Mouse (Mus musculus): ENCODE results near the gene Nxph1.

Gene Nxph1

GRCm38 (mm10) chr6:9119136-9119535, 170.9 kb downstream of the Nxph1 start:
- Histone ChIP-seq H3K4me1 (replicated peaks; ENCODE audit: low read depth, low read length) (no peaks in the 10 kb centered on the region), H3K9me3 (ENCODE audit: low read length) (no peaks in the 10 kb centered on the region), H3K4me3 (replicated peaks; ENCODE audit: low read length) (no peak overlapping the region), H3K36me3 (ENCODE audit: insufficient read depth, low read length) (no peaks in the 10 kb centered on the region), H3K27me3 (ENCODE audit: insufficient read depth, low read length) (no peaks in the 10 kb centered on the region)
- TF ChIP-seq NANOG (IDR thresholded peaks at IDR 0.05; ENCODE audit: borderline replicate concordance, low read length) = no peak
- no peak for TF ChIP-seq POU5F1 (IDR thresholded peaks at IDR 0.05; ENCODE audit: borderline replicate concordance, low read length)
- no peak for TF ChIP-seq CTCF (conservative IDR thresholded peaks at IDR 0.05; ENCODE audit: low read length)

- Histone ChIP-seq H3K36me3 (ENCODE audit: insufficient read depth, low read length) (no peaks in the 10 kb centered on the region), H3K4me1 (replicated peaks; ENCODE audit: low read depth, low read length) (no peaks in the 10 kb centered on the region), H3K27me3 (ENCODE audit: insufficient read depth, low read length) (no peaks in the 10 kb centered on the region), H3K9me3 (ENCODE audit: low read length) (no peaks in the 10 kb centered on the region), H3K4me3 (replicated peaks; ENCODE audit: low read length) (no peak overlapping the region)
- TF ChIP-seq POU5F1 (IDR thresholded peaks at IDR 0.05; ENCODE audit: borderline replicate concordance, low read length) (no peak), CTCF (conservative IDR thresholded peaks at IDR 0.05; ENCODE audit: low read length) (no peak), NANOG (IDR thresholded peaks at IDR 0.05; ENCODE audit: borderline replicate concordance, low read length) (no peak)
These were observed 176.2 kb downstream of the Nxph1 start for GRCm38 (mm10) chr6:9124321-9124914.

DNA sequence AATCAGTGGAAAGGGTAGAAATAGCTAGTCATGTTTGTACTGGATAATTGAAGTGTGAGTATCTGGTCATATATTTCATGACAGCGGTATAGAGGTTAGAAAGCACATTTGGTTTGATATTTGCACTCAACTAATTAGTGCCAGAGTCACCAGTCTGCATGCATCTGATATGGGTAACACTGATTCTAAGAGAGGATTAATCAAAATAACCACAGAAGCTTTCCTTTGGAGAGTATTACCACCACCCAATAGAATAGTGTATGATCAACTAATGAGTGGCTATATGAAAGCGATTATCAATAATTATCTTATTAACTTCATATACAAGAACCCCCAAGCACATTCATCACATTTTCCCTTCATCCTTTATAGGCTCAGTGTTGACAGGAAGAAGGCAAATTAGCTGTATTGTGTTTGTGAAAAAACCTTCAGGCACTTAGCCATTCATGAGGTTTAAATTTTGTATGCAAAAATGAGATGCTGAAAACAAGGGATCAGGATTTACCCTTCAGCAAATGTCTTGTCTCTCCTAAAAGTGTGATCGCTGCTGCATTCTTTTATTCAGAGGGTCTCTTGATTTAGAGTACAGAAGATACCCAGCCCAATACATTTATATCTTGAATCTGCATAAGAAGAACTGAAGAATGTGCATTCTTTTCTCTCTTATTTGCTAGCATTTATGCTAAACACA, 185.5 kb downstream of the Nxph1 start:
- no peaks in the 10 kb centered on the region for H3K36me3 ChIP-seq (ENCODE audit: insufficient read depth, low read length)

DNA sequence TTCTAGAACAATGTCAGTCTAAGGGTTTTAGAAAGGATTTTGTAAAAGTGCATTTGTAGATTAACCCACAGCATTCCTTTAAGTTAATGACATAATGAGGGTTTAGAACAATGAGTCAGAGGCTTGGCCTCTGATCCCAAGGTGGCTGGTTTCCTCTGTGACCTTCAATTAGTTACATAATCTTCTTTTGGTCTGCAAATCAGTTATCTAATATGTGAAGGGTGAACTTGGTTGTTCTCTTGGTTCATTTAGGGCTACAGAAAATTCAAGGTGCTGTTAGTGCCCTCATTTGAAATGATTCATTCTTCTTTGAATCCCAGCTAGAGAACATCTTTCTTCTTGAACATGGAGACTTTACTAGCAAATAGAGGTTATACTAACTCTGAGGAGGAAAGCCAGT, 199.7 kb downstream of the Nxph1 start:
- no peaks in the 10 kb centered on the region for H3K4me1 ChIP-seq (replicated peaks; ENCODE audit: low read depth, low read length)
- H3K27me3 ChIP-seq (ENCODE audit: insufficient read depth, low read length) = no peaks in the 10 kb centered on the region
- TF ChIP-seq CTCF (conservative IDR thresholded peaks at IDR 0.05; ENCODE audit: low read length) (no peak), POU5F1 (IDR thresholded peaks at IDR 0.05; ENCODE audit: borderline replicate concordance, low read length) (no peak), NANOG (IDR thresholded peaks at IDR 0.05; ENCODE audit: borderline replicate concordance, low read length) (no peak)
- no peaks in the 10 kb centered on the region for H3K9me3 ChIP-seq (ENCODE audit: low read length)
- H3K4me3 ChIP-seq (replicated peaks; ENCODE audit: low read length) = no peak overlapping the region
- no peaks in the 10 kb centered on the region for H3K36me3 ChIP-seq (ENCODE audit: insufficient read depth, low read length)

More for the DNA sequence above, 185.5 kb downstream of the Nxph1 start:
- Histone ChIP-seq H3K9me3 (ENCODE audit: low read length) (no peaks in the 10 kb centered on the region), H3K4me3 (replicated peaks; ENCODE audit: low read length) (no peak overlapping the region), H3K4me1 (replicated peaks; ENCODE audit: low read depth, low read length) (no peaks in the 10 kb centered on the region), H3K27me3 (ENCODE audit: insufficient read depth, low read length) (no peaks in the 10 kb centered on the region)
- TF ChIP-seq CTCF (conservative IDR thresholded peaks at IDR 0.05; ENCODE audit: low read length) = no peak
- no peak for TF ChIP-seq NANOG (IDR thresholded peaks at IDR 0.05; ENCODE audit: borderline replicate concordance, low read length)
- TF ChIP-seq POU5F1 (IDR thresholded peaks at IDR 0.05; ENCODE audit: borderline replicate concordance, low read length) = no peak

DNA sequence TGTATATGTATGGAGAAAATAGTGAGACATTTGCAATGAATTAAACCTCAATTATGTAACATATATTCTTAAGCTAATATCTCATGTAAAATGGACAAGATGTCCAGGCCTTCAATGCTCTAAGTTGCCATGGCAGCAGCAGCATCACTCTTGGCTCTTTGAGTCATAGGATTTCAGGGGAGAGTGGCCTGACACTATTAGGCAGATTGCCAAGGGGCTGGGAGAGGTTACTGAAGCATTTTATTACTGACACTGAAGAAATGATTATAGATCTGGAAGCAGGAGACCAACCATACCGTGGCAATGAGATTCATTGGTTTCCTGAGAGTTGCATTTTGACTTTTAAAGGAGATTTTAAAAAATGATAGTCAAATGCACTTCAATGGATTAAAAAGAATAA, 201.6 kb downstream of the Nxph1 start:
- Histone ChIP-seq H3K36me3 (ENCODE audit: insufficient read depth, low read length) (no peaks in the 10 kb centered on the region), H3K9me3 (ENCODE audit: low read length) (no peaks in the 10 kb centered on the region), H3K27me3 (ENCODE audit: insufficient read depth, low read length) (no peaks in the 10 kb centered on the region), H3K4me3 (replicated peaks; ENCODE audit: low read length) (no peak overlapping the region), H3K4me1 (replicated peaks; ENCODE audit: low read depth, low read length) (no peaks in the 10 kb centered on the region)
- no peak for TF ChIP-seq CTCF (conservative IDR thresholded peaks at IDR 0.05; ENCODE audit: low read length)
- TF ChIP-seq NANOG (IDR thresholded peaks at IDR 0.05; ENCODE audit: borderline replicate concordance, low read length) = no peak
- no peak for TF ChIP-seq POU5F1 (IDR thresholded peaks at IDR 0.05; ENCODE audit: borderline replicate concordance, low read length)

- Histone ChIP-seq H3K4me1 (replicated peaks; ENCODE audit: low read depth, low read length) (no peaks in the 10 kb centered on the region), H3K4me3 (replicated peaks; ENCODE audit: low read length) (no peak overlapping the region), H3K9me3 (ENCODE audit: low read length) (no peaks in the 10 kb centered on the region), H3K36me3 (ENCODE audit: insufficient read depth, low read length) (no peaks in the 10 kb centered on the region), H3K27me3 (ENCODE audit: insufficient read depth, low read length) (no peaks in the 10 kb centered on the region)
- TF ChIP-seq CTCF (conservative IDR thresholded peaks at IDR 0.05; ENCODE audit: low read length) (no peak), NANOG (IDR thresholded peaks at IDR 0.05; ENCODE audit: borderline replicate concordance, low read length) (no peak), POU5F1 (IDR thresholded peaks at IDR 0.05; ENCODE audit: borderline replicate concordance, low read length) (no peak)
These were observed 211.0 kb downstream of the Nxph1 start for GRCm38 (mm10) chr6:9159191-9159590.

DNA sequence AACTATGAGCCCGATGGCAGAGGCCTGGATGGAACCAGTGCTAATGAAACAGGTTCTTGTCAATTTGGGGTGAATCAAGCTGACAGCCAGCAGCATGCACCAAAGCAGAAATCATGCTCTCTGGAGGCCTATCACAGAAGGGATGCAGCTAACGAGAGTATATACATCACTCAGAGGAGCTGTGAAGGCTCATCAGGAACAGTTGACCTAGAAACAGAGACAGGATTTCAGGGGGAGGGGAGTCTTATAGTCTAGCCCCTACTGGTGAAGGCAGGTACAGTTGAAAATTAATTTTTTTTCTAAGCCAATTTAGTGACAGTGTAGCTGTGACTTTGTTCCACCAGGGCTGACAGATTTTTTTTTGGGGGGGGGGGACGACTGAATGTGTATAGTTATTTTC, 234.2 kb downstream of the Nxph1 start:
- Histone ChIP-seq H3K27me3 (ENCODE audit: insufficient read depth, low read length) (no peaks in the 10 kb centered on the region), H3K4me1 (replicated peaks; ENCODE audit: low read depth, low read length) (no peaks in the 10 kb centered on the region), H3K36me3 (ENCODE audit: insufficient read depth, low read length) (no peaks in the 10 kb centered on the region), H3K4me3 (replicated peaks; ENCODE audit: low read length) (no peak overlapping the region), H3K9me3 (ENCODE audit: low read length) (no peaks in the 10 kb centered on the region)
- TF ChIP-seq POU5F1 (IDR thresholded peaks at IDR 0.05; ENCODE audit: borderline replicate concordance, low read length) = no peak
- no peak for TF ChIP-seq CTCF (conservative IDR thresholded peaks at IDR 0.05; ENCODE audit: low read length)
- TF ChIP-seq NANOG (IDR thresholded peaks at IDR 0.05; ENCODE audit: borderline replicate concordance, low read length) = no peak

- H3K4me1 ChIP-seq (replicated peaks; ENCODE audit: low read depth, low read length) = no peaks in the 10 kb centered on the region
- TF ChIP-seq CTCF (conservative IDR thresholded peaks at IDR 0.05; ENCODE audit: low read length) = no peak
- TF ChIP-seq NANOG (IDR thresholded peaks at IDR 0.05; ENCODE audit: borderline replicate concordance, low read length) = no peak
- TF ChIP-seq POU5F1 (IDR thresholded peaks at IDR 0.05; ENCODE audit: borderline replicate concordance, low read length) = no peak
- H3K4me3 ChIP-seq (replicated peaks; ENCODE audit: low read length) = no peak overlapping the region
- no peaks in the 10 kb centered on the region for H3K36me3 ChIP-seq (ENCODE audit: insufficient read depth, low read length)
- no peaks in the 10 kb centered on the region for H3K9me3 ChIP-seq (ENCODE audit: low read length)
- no peaks in the 10 kb centered on the region for H3K27me3 ChIP-seq (ENCODE audit: insufficient read depth, low read length)
These were observed 262.5 kb downstream of the Nxph1 start for GRCm38 (mm10) chr6:9210730-9211129.
